Mouse (Mus musculus) CH12.LX (cell line): ENCODE measurements around the gene Cxcl5. TPM values are rescaled to one million over a fixed set of nuclear protein-coding genes. Genes with fewer than 3 reads are reported as not detected.

ENCODE experiments used
- DNase-seq: peaks from one replicate; pipeline ENCODE4 v3.0.0-alpha.2; 2013; ENCODE audit errors: extremely low read depth
- H3K27ac ChIP-seq: 2 replicates; pipeline ENCODE4 v1.5.1; 2012; ENCODE audit warnings: low read depth, mild to moderate bottlenecking, control low read depth, moderate library complexity; ENCODE audit not compliant: insufficient read depth
- H3K27me3 ChIP-seq: replicated peaks from 2 replicates; pipeline ENCODE3; 2012; ENCODE audit warnings: inconsistent platforms
- H3K36me3 ChIP-seq, 2 experiments: replicated peaks in 1 of 2; 2 replicates each; pipeline versions ENCODE3 to v1.6.1; 2012; ENCODE audit warnings: inconsistent platforms in 1 of 2, low read length in 1 of 2, mild to moderate bottlenecking in 1 of 2, mixed read lengths in 1 of 2, moderate library complexity in 1 of 2; ENCODE audit not compliant: control insufficient read depth in 1 of 2, insufficient read depth in 1 of 2
- H3K4me1 ChIP-seq, 2 experiments: 2 replicates each; pipeline ENCODE4 v1.6.1; 2012; ENCODE audit warnings: inconsistent platforms in 1 of 2, moderate library complexity in 1 of 2; ENCODE audit not compliant: insufficient read depth in 2 of 2, control insufficient read depth in 1 of 2
- H3K4me2 ChIP-seq: 2 replicates; pipeline ENCODE4 v1.6.1; 2012; ENCODE audit warnings: low read depth, mild to moderate bottlenecking, control low read depth; ENCODE audit not compliant: poor library complexity, insufficient read depth, severe bottlenecking
- H3K4me3 ChIP-seq, 3 experiments: fragments of 150-350 bp in 1 of 3; sonication (generic) in 1 of 3; replicated peaks in 1 of 3; 2 replicates each; pipeline versions ENCODE3 to v1.5.1; 2011 to 2012; ENCODE audit warnings: low read depth in 2 of 3, low read length in 2 of 3, mild to moderate bottlenecking in 2 of 3, moderate library complexity in 2 of 3, control low read depth in 1 of 3, improper control_type of control experiment in 1 of 3, inconsistent platforms in 1 of 3, mixed read lengths in 1 of 3; ENCODE audit not compliant: poor library complexity in 1 of 3
- H3K79me2 ChIP-seq: replicated peaks from 2 replicates; pipeline ENCODE4 v1.6.1; 2012; ENCODE audit warnings: mild to moderate bottlenecking, moderate library complexity; ENCODE audit not compliant: control insufficient read depth, poor library complexity, insufficient read depth, severe bottlenecking; ENCODE audit errors: extremely low read depth
- H3K9ac ChIP-seq: 2 replicates; pipeline ENCODE4 v1.6.1; 2012; ENCODE audit warnings: low read depth, mild to moderate bottlenecking, control low read depth, moderate library complexity; ENCODE audit not compliant: insufficient read depth
- H3K9me3 ChIP-seq: replicated peaks from 2 replicates; pipeline ENCODE3; 2012; ENCODE audit warnings: low read length, inconsistent platforms, mixed read lengths
- EP300 ChIP-seq: IDR thresholded peaks from 2 replicates; pipeline ENCODE4 v1.6.1; 2011; ENCODE audit warnings: low read length, improper control_type of control experiment
- ETS1 ChIP-seq: conservative IDR thresholded peaks from 2 replicates; pipeline ENCODE4 v1.6.1; 2012; ENCODE audit warnings: low read depth, mild to moderate bottlenecking, inconsistent platforms, low read length, improper control_type of control experiment, moderate library complexity
- HCFC1 ChIP-seq: IDR thresholded peaks from 2 replicates; pipeline ENCODE4 v1.6.1; 2012; ENCODE audit warnings: low read depth, mild to moderate bottlenecking, inconsistent platforms, low read length, improper control_type of control experiment
- IRF4 ChIP-seq: IDR thresholded peaks from 2 replicates; pipeline ENCODE4 v1.6.1; 2014; ENCODE audit warnings: low read depth, mild to moderate bottlenecking, inconsistent platforms, low read length, improper control_type of control experiment
- JUND ChIP-seq: conservative IDR thresholded peaks from 2 replicates; pipeline ENCODE4 v1.6.1; 2011; ENCODE audit warnings: low read depth, low read length, improper control_type of control experiment
- MAFK ChIP-seq: IDR thresholded peaks from 2 replicates; pipeline ENCODE4 v1.6.1; 2011; ENCODE audit warnings: low read length, improper control_type of control experiment; ENCODE audit not compliant: insufficient replicate concordance
- MAZ ChIP-seq: IDR thresholded peaks from 2 replicates; pipeline ENCODE4 v1.6.1; 2012; ENCODE audit warnings: low read depth, mild to moderate bottlenecking, inconsistent platforms, low read length, improper control_type of control experiment, moderate library complexity
- MXI1 ChIP-seq: IDR thresholded peaks from 2 replicates; pipeline ENCODE4 v1.6.1; 2011; ENCODE audit warnings: mild to moderate bottlenecking, low read depth, low read length, improper control_type of control experiment
- MYC ChIP-seq: IDR thresholded peaks from 2 replicates; pipeline ENCODE4 v1.6.1; 2011; ENCODE audit warnings: low read depth, mild to moderate bottlenecking, improper control_type of control experiment, low read length
- NRF1 ChIP-seq: IDR thresholded peaks from 2 replicates; pipeline ENCODE4 v1.6.1; 2014; ENCODE audit warnings: low read depth, mild to moderate bottlenecking, inconsistent platforms, low read length, improper control_type of control experiment, moderate library complexity
- POLR2A ChIP-seq: IDR thresholded peaks from 2 replicates; pipeline ENCODE4 v1.6.1; 2011; ENCODE audit warnings: low read depth, mild to moderate bottlenecking, improper control_type of control experiment, low read length
- RCOR1 ChIP-seq: conservative IDR thresholded peaks from 2 replicates; pipeline ENCODE4 v1.6.1; 2012; ENCODE audit warnings: low read depth, mild to moderate bottlenecking, inconsistent platforms, low read length, improper control_type of control experiment
- SMC3 ChIP-seq: IDR thresholded peaks from 2 replicates; pipeline ENCODE4 v1.6.1; 2011; ENCODE audit warnings: low read depth, low read length, improper control_type of control experiment
- dilution Hi-C: fragments of 300-500 bp; cut with MboI; formaldehyde crosslinking; loops from 2 replicates; pipeline ENCODE4 v1.14.3; 2020; ENCODE audit warnings: low sequenced_read_pairs; ENCODE audit not compliant: extremely low pct_unique_long_range_greater_than_20kb, extremely low pct_ligation_motif_present
- in situ Hi-C: fragments of 300-500 bp; cut with MboI; formaldehyde crosslinking; loops from 3 replicates; pipeline ENCODE4 v1.14.3; 2019; ENCODE audit warnings: low sequenced_read_pairs, low pct_ligation_motif_present, low pct_unique_long_range_greater_than_20kb, mixed read lengths
- polyA plus RNA-seq: library from polyadenylated mRNA; unstranded; fragments of >175 nt; gene quantifications from 2 replicates; pipeline ENCODE4 v1.2.1, GENCODE M21; 2012; ENCODE audit warnings: low read depth; ENCODE audit not compliant: insufficient read length
- total RNA-seq, 2 experiments: library from RNA; depleted of rRNA; stranded (reverse); fragments of 300-350 nt in 1 of 2; fragments of >200 nt in 1 of 2; gene quantifications; 2 replicates each; pipeline ENCODE4 v1.2.3; 2012 to 2014

Gene Cxcl5
- total and polyA plus RNA-seq, 3 experiments: not detected

DNA sequence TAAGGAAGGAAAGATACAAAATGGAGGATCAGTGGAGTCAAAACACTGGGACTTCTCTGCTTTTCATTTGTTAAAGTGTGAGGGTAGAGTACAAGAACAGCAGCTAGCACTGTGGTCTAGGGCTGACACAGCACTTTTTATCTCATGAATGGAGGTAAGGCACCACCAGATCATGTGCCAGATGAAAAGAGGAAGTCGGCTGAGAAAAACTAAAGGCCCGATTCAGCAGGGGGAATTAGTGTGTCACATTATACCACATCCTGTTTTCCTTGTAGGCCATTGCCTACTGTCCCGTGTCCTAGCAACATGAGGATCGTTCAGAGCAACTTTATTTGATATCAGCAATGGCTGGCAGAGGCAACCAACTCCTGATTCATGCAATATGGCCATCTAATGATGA is 17.1 kb upstream of the Cxcl5 start (continued):
- peak; percentile 98 for TF ChIP-seq MAFK
- no peak for TF ChIP-seq POLR2A
- TF ChIP-seq MAZ: no peak
- TF ChIP-seq ETS1: peak; percentile 97
- no peak for TF ChIP-seq RCOR1
- TF ChIP-seq NRF1: no peak
- no peak for TF ChIP-seq SMC3
- TF ChIP-seq HCFC1: peak; percentile 33; the same call in 1 of the 2 replicates
- TF ChIP-seq EP300: peak; percentile 84
- TF ChIP-seq MYC: peak; percentile 55; the same call in 1 of the 2 replicates

DNA sequence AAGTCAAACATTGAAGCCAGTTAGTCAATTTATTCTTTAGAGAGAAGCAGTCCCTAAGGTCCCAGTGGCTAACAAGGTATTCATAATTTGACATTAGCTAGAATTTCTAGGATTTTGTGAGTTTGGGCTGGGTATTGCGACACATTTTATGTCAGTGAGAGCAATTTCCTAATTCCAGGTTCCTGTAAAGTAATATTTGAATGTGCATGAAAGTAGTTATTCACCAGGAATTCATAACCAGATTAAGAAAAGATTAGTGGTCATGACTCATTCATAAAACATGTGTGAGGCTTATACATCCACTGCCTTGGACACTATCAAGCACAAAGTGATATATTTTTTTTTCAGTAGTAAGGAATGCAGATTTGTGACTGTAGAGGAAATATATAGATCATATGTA is 5.2 kb upstream of the Cxcl5 start:
- no peak for TF ChIP-seq JUND
- TF ChIP-seq IRF4: no peak
- Histone ChIP-seq H3K4me1 (peaks cover 2 to 15% of the 10 kb centered on the region in 2 experiments; a peak in 3 of 4 replicates), H3K4me2 (no peak overlapping the region), H3K4me3 (no peak overlapping the region), H3K9ac (no peak overlapping the region), H3K27me3 (no peaks in the 10 kb centered on the region), H3K36me3 (no peaks in the 10 kb centered on the region), H3K27ac (no peak overlapping the region), H3K9me3 (no peaks in the 10 kb centered on the region), H3K79me2 (no peaks in the 10 kb centered on the region)
- DNase-seq: no peak
- dilution Hi-C loops (no loop called here), in situ Hi-C loops (no loop called here)

GRCm38 (mm10) chr5:90758020-90758605 is 1.0 kb upstream of the Cxcl5 start:
- no peak for DNase-seq
- Histone ChIP-seq H3K4me1 (peaks cover 2 to 34% of the 10 kb centered on the region in 2 experiments; a peak in 3 of 4 replicates), H3K9ac (no peak overlapping the region), H3K27me3 (no peaks in the 10 kb centered on the region), H3K4me2 (no peak overlapping the region), H3K27ac (no peak overlapping the region), H3K36me3 (no peaks in the 10 kb centered on the region), H3K9me3 (no peaks in the 10 kb centered on the region), H3K4me3 (no peak overlapping the region), H3K79me2 (no peaks in the 10 kb centered on the region)
- dilution Hi-C loops: no loop called here
- in situ Hi-C loops: no loop called here
- TF ChIP-seq MAFK (peak; percentile 71), MXI1 (no peak)
